Mouse (Mus musculus) small intestine, adult 2 months (tissue): Measurements from ENCODE around the gene Crhr2. TPM values are rescaled to one million over a fixed set of nuclear protein-coding genes. Genes with fewer than 3 reads are reported as not detected.

Source experiments
- H3K27ac ChIP-seq: fragments of 200-500 bp; 2 replicates; pipeline ENCODE4 v1.5.1; 2012; ENCODE audit warnings: low read depth, low read length, control low read depth, inconsistent platforms; ENCODE audit not compliant: insufficient read depth
- H3K27me3 ChIP-seq: fragments of 200-500 bp; 2 replicates; pipeline ENCODE4 v1.6.1; 2012; ENCODE audit warnings: mild to moderate bottlenecking, moderate library complexity, low read length, inconsistent platforms; ENCODE audit not compliant: control insufficient read depth, insufficient read depth
- H3K36me3 ChIP-seq: fragments of 200-500 bp; 2 replicates; pipeline ENCODE4 v1.6.1; 2012; ENCODE audit warnings: mild to moderate bottlenecking, low read length, control low read depth, inconsistent platforms; ENCODE audit not compliant: control insufficient read depth, insufficient read depth
- H3K4me1 ChIP-seq: fragments of 200-500 bp; 2 replicates; pipeline ENCODE4 v1.6.1; 2012; ENCODE audit warnings: low read length, inconsistent platforms, mixed read lengths; ENCODE audit not compliant: control insufficient read depth, insufficient read depth, insufficient read length
- H3K4me3 ChIP-seq: fragments of 200-500 bp; 2 replicates; pipeline ENCODE4 v1.5.1; 2012; ENCODE audit warnings: low read depth, mild to moderate bottlenecking, control low read depth, inconsistent platforms, low read length, moderate library complexity
- CTCF ChIP-seq: fragments of 200-500 bp; IDR thresholded peaks from 2 replicates; pipeline ENCODE4 v1.5.1; 2012; ENCODE audit warnings: low read depth, mild to moderate bottlenecking, control low read depth, inconsistent platforms, low read length, moderate library complexity, mixed read lengths; ENCODE audit not compliant: insufficient replicate concordance, insufficient read length; ENCODE audit errors: extremely low read depth
- POLR2A ChIP-seq: fragments of 200-500 bp; IDR thresholded peaks from 2 replicates; pipeline ENCODE4 v1.6.1; 2012; ENCODE audit warnings: low read depth, mild to moderate bottlenecking, control low read depth, inconsistent platforms, low read length, moderate library complexity
- WGBS: fragments of 180-500 bp; shearing (Covaris S2); methylation state at CpG from one replicate; pipeline ENCODE4 v1.1.7; 2018; 5-methylcytosine and 5-hydroxymethylcytosine counted together
- polyA plus RNA-seq: library from polyadenylated mRNA; depleted of rRNA; stranded (reverse); fragments of >200 nt; gene quantifications from 2 replicates; pipeline ENCODE4 v1.2.3, GENCODE M21; 2012

Crhr2 gene
- polyA plus RNA-seq, 1 experiment: 0.51 TPM

GRCm38 (mm10) chr6:55063793-55064476, 68.9 kb downstream of the Crhr2 start:
- H3K27me3 ChIP-seq: no peaks in the 10 kb centered on the region
- WGBS: 80% methylated on average over 9 of the region's 9 CpGs
- no peak overlapping the region for H3K4me3 ChIP-seq
- TF ChIP-seq CTCF: no peak
- no peak for TF ChIP-seq POLR2A
- peaks cover 75% of the 10 kb centered on the region for H3K36me3 ChIP-seq
- H3K27ac ChIP-seq: no peak overlapping the region
- H3K4me1 ChIP-seq: no peaks in the 10 kb centered on the region

DNA sequence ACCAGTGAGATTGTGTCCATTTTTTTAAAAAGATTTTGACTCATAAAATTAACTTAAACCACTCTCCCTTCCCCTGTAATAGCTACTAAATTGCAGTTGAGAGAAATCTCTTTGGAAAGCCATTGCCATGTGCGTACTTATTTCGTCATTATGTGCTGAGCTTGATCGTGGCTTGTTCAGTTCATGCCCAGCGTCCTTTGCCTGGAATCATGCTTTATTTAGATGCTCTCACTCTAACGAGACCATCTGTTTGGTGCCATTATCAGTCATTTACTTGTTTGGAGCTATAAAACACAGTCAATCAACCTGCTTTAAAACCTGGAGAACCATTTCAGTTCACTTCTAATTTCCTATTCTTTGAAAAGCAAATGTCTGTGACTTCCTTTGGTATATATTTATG, 70.6 kb downstream of the Crhr2 start:
- no peaks in the 10 kb centered on the region for H3K4me1 ChIP-seq
- H3K36me3 ChIP-seq: peaks cover 73% of the 10 kb centered on the region
- H3K27me3 ChIP-seq: no peaks in the 10 kb centered on the region
- H3K4me3 ChIP-seq: no peak overlapping the region
- 81% methylated on average over 5 of the region's 5 CpGs for WGBS
- TF ChIP-seq CTCF: no peak
- no peak for TF ChIP-seq POLR2A
- H3K27ac ChIP-seq: no peak overlapping the region

DNA sequence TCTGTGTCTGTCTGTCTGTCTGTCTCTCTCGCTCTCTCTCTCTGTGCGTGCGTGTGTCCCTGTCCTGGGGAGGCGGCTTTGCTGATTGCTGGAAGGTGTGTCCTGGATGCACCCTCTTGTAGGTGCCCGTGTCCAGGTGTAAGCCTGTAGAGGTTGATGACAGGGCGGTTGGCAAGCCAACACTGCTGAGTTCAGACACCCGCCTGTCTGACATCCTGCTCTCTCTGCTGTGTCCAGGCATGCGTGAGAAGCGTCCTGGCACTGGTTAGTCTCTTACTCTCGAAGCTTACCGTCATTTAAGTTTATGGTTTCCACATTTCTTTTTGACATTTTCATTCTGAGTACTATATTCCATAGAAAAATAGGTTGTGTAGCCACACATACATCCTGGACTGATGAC, 71.5 kb downstream of the Crhr2 start:
- Histone ChIP-seq H3K4me3 (no peak overlapping the region), H3K27ac (no peak overlapping the region), H3K27me3 (no peaks in the 10 kb centered on the region), H3K36me3 (peaks cover 70% of the 10 kb centered on the region), H3K4me1 (no peaks in the 10 kb centered on the region)
- TF ChIP-seq POLR2A (no peak), CTCF (no peak)
- WGBS: 89% methylated on average over 11 of the region's 11 CpGs

- H3K4me3 ChIP-seq: no peak overlapping the region
- no peaks in the 10 kb centered on the region for H3K27me3 ChIP-seq
- TF ChIP-seq POLR2A (no peak), CTCF (no peak)
- H3K27ac ChIP-seq: no peak overlapping the region
- H3K4me1 ChIP-seq: no peaks in the 10 kb centered on the region
- peaks cover 70% of the 10 kb centered on the region for H3K36me3 ChIP-seq
- 89% methylated on average over 7 of the region's 7 CpGs for WGBS
Measured at GRCm38 (mm10) chr6:55060241-55060825, 72.5 kb downstream of the Crhr2 start.

- Histone ChIP-seq H3K36me3 (peaks cover 72% of the 10 kb centered on the region), H3K4me1 (no peaks in the 10 kb centered on the region), H3K27me3 (no peaks in the 10 kb centered on the region), H3K4me3 (no peak overlapping the region), H3K27ac (no peak overlapping the region)
- 88% methylated on average over 3 of the region's 3 CpGs for WGBS
- TF ChIP-seq POLR2A (no peak), CTCF (no peak)
Measured at GRCm38 (mm10) chr6:55057427-55057826, 75.4 kb downstream of the Crhr2 start.

GRCm38 (mm10) chr6:55054491-55054890, 78.3 kb downstream of the Crhr2 start:
- Histone ChIP-seq H3K4me3 (no peak overlapping the region), H3K4me1 (no peaks in the 10 kb centered on the region), H3K36me3 (peaks cover 70% of the 10 kb centered on the region), H3K27ac (no peak overlapping the region), H3K27me3 (no peaks in the 10 kb centered on the region)
- 80% methylated on average over 4 of the region's 4 CpGs for WGBS
- TF ChIP-seq CTCF: no peak
- TF ChIP-seq POLR2A: no peak

- Histone ChIP-seq H3K4me3 (no peak overlapping the region), H3K4me1 (no peaks in the 10 kb centered on the region), H3K27me3 (no peaks in the 10 kb centered on the region), H3K36me3 (peaks cover 45% of the 10 kb centered on the region), H3K27ac (no peak overlapping the region)
- WGBS: 87% methylated on average over 10 of the region's 10 CpGs
- TF ChIP-seq POLR2A (no peak), CTCF (no peak)
Measured at GRCm38 (mm10) chr6:55049186-55049585, 83.6 kb downstream of the Crhr2 start.
